ENCODE assay signal across 8 mouse cellular contexts in the genomic region with DNA sequence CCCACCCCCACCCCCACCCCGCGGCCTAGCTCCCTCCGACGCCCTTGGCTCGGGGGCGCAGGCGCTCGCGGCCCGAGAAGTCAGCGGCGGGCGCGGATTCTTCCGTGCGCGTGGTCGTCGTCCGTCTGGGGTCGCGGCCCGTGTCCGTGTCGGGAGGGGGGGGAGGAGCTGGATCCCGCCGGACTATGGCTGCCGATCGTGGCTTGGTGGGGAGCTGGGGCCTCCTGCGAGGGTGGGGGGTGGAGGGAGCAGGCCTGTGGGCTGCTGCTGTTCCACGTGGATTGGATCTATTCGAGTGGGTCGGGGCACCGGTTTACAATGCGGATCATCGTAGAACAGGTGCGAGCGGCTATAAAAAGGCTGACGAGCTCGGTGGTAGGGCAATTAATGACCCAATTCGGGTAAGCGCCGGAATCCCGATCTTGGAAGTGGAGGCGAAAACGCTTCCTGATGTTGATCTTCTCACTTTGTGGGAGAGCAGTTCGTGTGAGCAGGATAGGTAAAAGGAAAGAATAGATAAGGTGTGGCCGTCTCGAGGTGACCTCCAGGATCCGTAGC. TPM values are rescaled to one million over a fixed set of nuclear protein-coding genes. Genes with fewer than 3 reads are reported as not detected.
DNase-seq lines count a peak whose midpoint lies in the region; ATAC-seq and TF ChIP-seq lines count a peak whose summit lies in the region.

No protein-coding gene starts in this region.

- WGBS in thymus, adult 2 months = under 1% methylated on average over 35 of the region's 50 CpGs
- 32% methylated on average over 41 of the region's 50 CpGs for WGBS in midbrain, embryonic 11.5 days
- 14% methylated on average over 25 of the region's 50 CpGs for WGBS in stomach, postnatal 0 days

- peak overlapping the region; percentile 74 for H3K9ac ChIP-seq in midbrain, embryonic 11.5 days (ENCODE audit: low read length)
- H3K9ac ChIP-seq in stomach, postnatal 0 days (ENCODE audit: low read length) = peak overlapping the region; percentile 85

- no peak for TF ChIP-seq POLR2A in thymus, adult 2 months (IDR thresholded peaks at IDR 0.05; ENCODE audit: control insufficient read depth, extremely low read depth, insufficient read depth, low read length, poor library complexity)

- H3K4me2 ChIP-seq in midbrain, embryonic 11.5 days = peak overlapping the region; percentile 52
- H3K4me2 ChIP-seq in stomach, postnatal 0 days (replicated peaks; ENCODE audit: low read depth) = peak overlapping the region; percentile 54

- H3K9me3 ChIP-seq in midbrain, embryonic 11.5 days (ENCODE audit: control insufficient read depth, low read length) = no peaks in the 10 kb centered on the region
- H3K9me3 ChIP-seq in stomach, postnatal 0 days (ENCODE audit: control insufficient read depth, low read length) = no peaks in the 10 kb centered on the region

- H3K4me1 ChIP-seq in thymus, adult 2 months (replicated peaks; ENCODE audit: control insufficient read depth, insufficient read depth, low read length) = peaks cover 9% of the 10 kb centered on the region
- no peaks in the 10 kb centered on the region; the same call in 1 of the 2 replicates for H3K4me1 ChIP-seq in midbrain, embryonic 11.5 days (ENCODE audit: control insufficient read depth, insufficient read depth, low read length)
- no peaks in the 10 kb centered on the region for H3K4me1 ChIP-seq in stomach, postnatal 0 days (replicated peaks; ENCODE audit: control insufficient read depth, insufficient read depth)

- TF ChIP-seq EP300 in stomach, postnatal 0 days (optimal IDR thresholded peaks at IDR 0.05) = no peak

- peak overlapping the region; percentile 57 for H3K27ac ChIP-seq in thymus, adult 2 months (ENCODE audit: control insufficient read depth, insufficient read depth, low read length)
- H3K27ac ChIP-seq in midbrain, embryonic 11.5 days (ENCODE audit: low read depth, low read length) = peak overlapping the region; percentile 92
- H3K27ac ChIP-seq in stomach, postnatal 0 days (replicated peaks) = peak overlapping the region; percentile 97

- H3K4me3 ChIP-seq in thymus, adult 2 months (ENCODE audit: control insufficient read depth, insufficient read depth, low read length) = peak overlapping the region; percentile 79
- peak overlapping the region; percentile 60 for H3K4me3 ChIP-seq in midbrain, embryonic 11.5 days (ENCODE audit: low read depth, low read length)
- H3K4me3 ChIP-seq in stomach, postnatal 0 days (ENCODE audit: low read depth, low read length) = peak overlapping the region; percentile 65

- ATAC-seq in CD4-positive, CD25-positive, alpha-beta regulatory T cell, adult 4 months = no peak
- ATAC-seq in midbrain, embryonic 11.5 days (ENCODE audit: low FRiP score) = peak; percentile 27
- ATAC-seq in stomach, postnatal 0 days (ENCODE audit: low FRiP score, low TSS enrichment) = no peak

- H3K36me3 ChIP-seq in thymus, adult 2 months (ENCODE audit: control insufficient read depth, insufficient read depth, low read length) = 0 out of 2 replicates have a peak, but pooled peaks cover 3% of the 10 kb centered on the region
- no peaks in the 10 kb centered on the region for H3K36me3 ChIP-seq in midbrain, embryonic 11.5 days (ENCODE audit: control insufficient read depth, insufficient read depth, low read length)
- no peaks in the 10 kb centered on the region for H3K36me3 ChIP-seq in stomach, postnatal 0 days (ENCODE audit: control insufficient read depth, insufficient read depth, low read length)

- DNase-seq in CD4-positive, CD25-positive, alpha-beta regulatory T cell, adult 2 months (ENCODE audit: low read depth, low spot score) = peak; percentile 40
- no peak for DNase-seq in thymus, adult 2 months
- no peak for DNase-seq in thymus, postnatal 14 days
- DNase-seq in gastrocnemius, postnatal 4 days (ENCODE audit: low spot score in 2 of 2) = peak; percentile 26 to 29
- peak; percentile 19 to 66 for DNase-seq in kidney, postnatal 25 days
- DNase-seq in midbrain, embryonic 11.5 days (ENCODE audit: low spot score, missing footprints) = peak; percentile 89
- peak; percentile 37 for DNase-seq in stomach, postnatal 0 days (ENCODE audit: low spot score)

- no peaks in the 10 kb centered on the region for H3K27me3 ChIP-seq in thymus, adult 2 months (ENCODE audit: control insufficient read depth, insufficient read depth, low read length)
- no peaks in the 10 kb centered on the region for H3K27me3 ChIP-seq in midbrain, embryonic 11.5 days (ENCODE audit: control insufficient read depth, insufficient read depth, low read length)
- H3K27me3 ChIP-seq in stomach, postnatal 0 days (ENCODE audit: control insufficient read depth, insufficient read depth, low read length) = no peaks in the 10 kb centered on the region

- no peak for TF ChIP-seq CTCF in thymus, adult 2 months (IDR thresholded peaks at IDR 0.05; ENCODE audit: borderline replicate concordance, control insufficient read depth, extremely low read depth, insufficient read depth, low read length, poor library complexity)
- TF ChIP-seq CTCF in stomach, postnatal 0 days (IDR thresholded peaks at IDR 0.05; ENCODE audit: low read depth) = no peak

RNA-seq across cellular contexts. Expression of a gene that starts 0.8 kb away (rescaled TPM):
- polyA plus RNA-seq in CD4-positive, CD25-positive, alpha-beta regulatory T cell, adult 4 months (2017; shearing (Covaris generic)) = 100 to 1,000 TPM; 121 to 140 TPM
- 82.7 and 88.3 TPM in 2 replicates for polyA plus RNA-seq in thymus, adult 2 months (2012; rRNA removed)
- 100 to 1,000 TPM; 205 to 207 TPM for total RNA-seq in gastrocnemius, postnatal 4 days (2021)
- 345 and 352 TPM in 2 replicates for polyA plus RNA-seq in midbrain, embryonic 11.5 days (2014; fragmentation: Nextera tagmentation; extraction: Ambion mirVana)
- 269 and 276 TPM in 2 replicates for polyA plus RNA-seq in stomach, postnatal 0 days (2015; fragmentation: Nextera tagmentation; extraction: Ambion mirVana)

Comparison
In these comparisons a context has a peak if more than half of its experiments do, and no peak if none do; other contexts are left out.
1. DNase-seq: peak in CD4-positive, CD25-positive, alpha-beta regulatory T cell, adult 2 months (single experiment), gastrocnemius, postnatal 4 days (2 of 2), kidney, postnatal 25 days (2 of 2), midbrain, embryonic 11.5 days (single experiment) and stomach, postnatal 0 days (single experiment); none in thymus, adult 2 months (single experiment) and thymus, postnatal 14 days (single experiment).
2. Peak in every context shown above with its lines, with median percentiles within 50 percentile points of each other: H3K27ac ChIP-seq and H3K4me3 ChIP-seq.